Mouse (Mus musculus) lung, postnatal 0 days (tissue): ENCODE data around the gene Dnajc7. TPM values are rescaled to one million over a fixed set of nuclear protein-coding genes. Genes with fewer than 3 reads are reported as not detected.

Experiments used
- ATAC-seq: fragments of 200-750 bp; cut with Nextera tagmentation; 2 replicates; pipeline ENCODE4 v1.8.0; 2017; ENCODE audit warnings: moderate library complexity
- DNase-seq: peaks from one replicate; pipeline ENCODE4 v3.0.0-alpha.2; 2016; ENCODE audit warnings: low spot score
- H3K27ac ChIP-seq: fragments of 300-500 bp; sonication (generic); 2 replicates; pipeline ENCODE4 v1.5.1; 2014; ENCODE audit warnings: antibody characterized with exemption, mild to moderate bottlenecking, low read length, mixed read lengths
- H3K27me3 ChIP-seq: fragments of 300-500 bp; sonication (generic); replicated peaks from 2 replicates; pipeline ENCODE4 v1.6.1; 2014; ENCODE audit warnings: low read length, mixed read lengths; ENCODE audit not compliant: insufficient read depth
- H3K36me3 ChIP-seq: fragments of 300-500 bp; sonication (generic); 2 replicates; pipeline ENCODE4 v1.6.1; 2014; ENCODE audit warnings: low read length, mixed read lengths; ENCODE audit not compliant: insufficient read depth
- H3K4me1 ChIP-seq: fragments of 300-500 bp; sonication (generic); 2 replicates; pipeline ENCODE4 v1.6.1; 2014; ENCODE audit warnings: antibody characterized with exemption, low read depth, low read length, mixed read lengths; ENCODE audit not compliant: insufficient read depth
- H3K4me2 ChIP-seq: fragments of 300-500 bp; sonication (generic); replicated peaks from 2 replicates; pipeline ENCODE4 v1.6.1; 2014; ENCODE audit warnings: low read depth, mild to moderate bottlenecking, low read length, moderate library complexity, mixed read lengths
- H3K4me3 ChIP-seq: fragments of 300-500 bp; sonication (generic); 2 replicates; pipeline ENCODE4 v1.5.1; 2014; ENCODE audit warnings: low read depth, low read length
- H3K9ac ChIP-seq: fragments of 300-500 bp; sonication (generic); replicated peaks from 2 replicates; pipeline ENCODE4 v1.6.1; 2014; ENCODE audit warnings: low read depth, mild to moderate bottlenecking
- H3K9me3 ChIP-seq: fragments of 300-500 bp; sonication (generic); 2 replicates; pipeline ENCODE4 v1.6.1; 2016; ENCODE audit warnings: low read length, mixed read lengths
- CTCF ChIP-seq: IDR thresholded peaks from 2 replicates; pipeline ENCODE4 v1.5.1; 2016; ENCODE audit warnings: antibody characterized with exemption, mild to moderate bottlenecking
- EP300 ChIP-seq: IDR thresholded peaks from 2 replicates; pipeline ENCODE4 v1.6.1; 2016; ENCODE audit warnings: antibody characterized with exemption, mild to moderate bottlenecking, control low read depth
- WGBS: fragments of 180-500 bp; shearing (Covaris S2); extraction: QIAGEN DNeasy Blood & Tissue Kit; methylation state at CpG from one replicate; pipeline ENCODE4 v1.1.7; 2014; 5-methylcytosine and 5-hydroxymethylcytosine counted together
- polyA plus RNA-seq: library from polyadenylated mRNA; unstranded; fragments of >200 nt; fragmentation: Nextera tagmentation; extraction: Ambion mirVana; gene quantifications from 2 replicates; pipeline ENCODE4 v1.2.1, GENCODE M21; 2015

Gene Dnajc7
- polyA plus RNA-seq, 1 experiment from 2014 or later, result 99.1 TPM

DNA sequence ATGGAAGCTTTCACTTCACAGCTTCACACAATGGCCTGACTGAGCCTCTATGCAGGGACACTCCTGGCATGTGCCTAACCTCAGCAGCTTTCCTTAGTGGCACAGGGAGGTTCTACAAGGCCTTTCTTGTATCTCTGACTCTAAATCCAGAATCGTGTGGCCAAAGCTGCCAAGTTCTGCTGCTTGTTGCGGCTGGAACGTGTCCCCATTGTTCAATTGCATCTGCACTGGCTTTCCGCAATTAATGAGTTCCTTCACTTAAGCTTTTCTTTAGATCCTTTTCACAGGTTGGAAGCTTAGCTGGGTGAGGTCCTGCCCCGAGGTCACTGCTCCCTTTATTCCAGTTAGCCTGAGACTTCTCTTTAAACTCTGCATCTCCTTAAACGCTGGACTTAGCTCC is 86.1 kb downstream of the Dnajc7 start:
- Histone ChIP-seq H3K9me3 (no peaks in the 10 kb centered on the region), H3K4me2 (no peak overlapping the region), H3K4me1 (no peaks in the 10 kb centered on the region), H3K27me3 (no peaks in the 10 kb centered on the region), H3K4me3 (no peak overlapping the region), H3K9ac (no peak overlapping the region), H3K27ac (no peak overlapping the region), H3K36me3 (no peaks in the 10 kb centered on the region)
- TF ChIP-seq EP300, result no peak
- no peak for TF ChIP-seq CTCF
- DNase-seq (no peak), ATAC-seq (no peak)
- 85% methylated on average over 6 of the region's 6 CpGs for WGBS

Other genes with a start within 250 kb of the Dnajc7 start
- 231 and 251 TPM in 2 replicates for gene Jup, start 222.4 kb downstream of the Dnajc7 start, polyA plus RNA-seq
- 44.9 and 47.1 TPM in 2 replicates for gene P3h4, start 205.3 kb downstream of the Dnajc7 start, polyA plus RNA-seq
- gene Fkbp10, start 204.5 kb downstream of the Dnajc7 start, polyA plus RNA-seq, result 75.6 and 86.5 TPM in 2 replicates
- gene Nt5c3b, start 178.4 kb downstream of the Dnajc7 start, polyA plus RNA-seq, result 56.3 and 57.6 TPM in 2 replicates
- 0.38 and 0.43 TPM in 2 replicates for gene Klhl10, start 178.3 kb downstream of the Dnajc7 start, polyA plus RNA-seq
- gene Klhl11, start 147.4 kb downstream of the Dnajc7 start, polyA plus RNA-seq, result 3.6 and 4.1 TPM in 2 replicates
- gene Acly, start 92.2 kb downstream of the Dnajc7 start, polyA plus RNA-seq, result 85.7 and 92.9 TPM in 2 replicates
- 3.5 and 4.9 TPM in 2 replicates for gene Ttc25, start 74.6 kb downstream of the Dnajc7 start, polyA plus RNA-seq
- 31.4 and 33.8 TPM in 2 replicates for gene Cnp, start 45.3 kb downstream of the Dnajc7 start, polyA plus RNA-seq
- 58.6 and 59.9 TPM in 2 replicates for gene Nkiras2, start 924 bp downstream of the Dnajc7 start, polyA plus RNA-seq
- not detected in 2 replicates for gene Zfp385c, start 72.3 kb upstream of the Dnajc7 start, polyA plus RNA-seq
- 3.1 and 3.3 TPM in 2 replicates for gene Dhx58, start 84.1 kb upstream of the Dnajc7 start, polyA plus RNA-seq
- gene Kat2a, start 92.3 kb upstream of the Dnajc7 start, polyA plus RNA-seq, result 14.2 and 14.5 TPM in 2 replicates
- 0.51 TPM in 1 of 2 replicates, not detected in the other for gene Hspb9, start 93.7 kb upstream of the Dnajc7 start, polyA plus RNA-seq
- 25.3 and 30.4 TPM in 2 replicates for gene Rab5c, start 118.0 kb upstream of the Dnajc7 start, polyA plus RNA-seq
- gene Kcnh4, start 139.8 kb upstream of the Dnajc7 start, polyA plus RNA-seq, result 0.04 TPM in 1 of 2 replicates, not detected in the other
- not detected in 2 replicates for gene Hcrt, start 142.8 kb upstream of the Dnajc7 start, polyA plus RNA-seq
- 4.9 and 6.4 TPM in 2 replicates for gene Ghdc, start 150.8 kb upstream of the Dnajc7 start, polyA plus RNA-seq
- gene Stat5b, start 230.6 kb upstream of the Dnajc7 start, polyA plus RNA-seq, result 17.9 and 21.4 TPM in 2 replicates
- gene Stat5a, start 239.2 kb upstream of the Dnajc7 start, polyA plus RNA-seq, result 6.2 and 7.1 TPM in 2 replicates